Mouse (Mus musculus) embryo, embryonic 10 days (tissue): Measurements from ENCODE around the gene Prkn.
"Not testable (repeated sequence)": the region's sequence is repeated elsewhere in the genome, so short reads cannot be mapped to it uniquely, and the experiment has no call there.

ENCODE experiments used
- DNase-seq: peaks from one replicate; pipeline ENCODE4 v3.0.0-alpha.2; 2015; ENCODE audit warnings: low spot score

Gene Prkn

GRCm38 (mm10) chr17:11989296-11989695, 1149.1 kb downstream of the Prkn start:
- DNase-seq: no peak

GRCm38 (mm10) chr17:11990386-11991087, 1150.4 kb downstream of the Prkn start:
- DNase-seq: no peak

DNA sequence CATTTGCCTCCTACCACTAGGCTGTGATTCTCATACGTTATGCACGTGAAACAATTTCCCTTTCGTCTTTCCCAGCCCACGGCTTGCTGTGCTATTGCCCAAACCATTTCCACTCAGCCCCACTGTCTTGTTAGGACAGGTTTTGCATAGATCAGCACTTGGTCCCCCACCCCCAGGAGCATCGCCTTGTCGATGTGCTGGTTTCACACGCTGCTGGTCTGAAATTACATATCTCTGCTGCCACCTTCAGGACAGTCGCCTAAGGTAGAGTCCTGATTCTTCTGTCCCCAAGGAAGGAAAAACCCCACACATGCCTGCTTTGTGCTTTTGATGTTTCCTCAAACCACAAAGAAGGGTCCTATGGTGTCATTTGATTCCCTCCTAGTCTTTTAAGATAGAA, 1153.1 kb downstream of the Prkn start:
- peak; percentile 77 for DNase-seq

- DNase-seq: no peak
Measured at GRCm38 (mm10) chr17:11994252-11994651, 1154.1 kb downstream of the Prkn start.

GRCm38 (mm10) chr17:11994754-11995153, 1154.6 kb downstream of the Prkn start:
- DNase-seq: not testable (repeated sequence)

- no peak for DNase-seq
Measured at GRCm38 (mm10) chr17:11995522-11995921, 1155.3 kb downstream of the Prkn start.

DNA sequence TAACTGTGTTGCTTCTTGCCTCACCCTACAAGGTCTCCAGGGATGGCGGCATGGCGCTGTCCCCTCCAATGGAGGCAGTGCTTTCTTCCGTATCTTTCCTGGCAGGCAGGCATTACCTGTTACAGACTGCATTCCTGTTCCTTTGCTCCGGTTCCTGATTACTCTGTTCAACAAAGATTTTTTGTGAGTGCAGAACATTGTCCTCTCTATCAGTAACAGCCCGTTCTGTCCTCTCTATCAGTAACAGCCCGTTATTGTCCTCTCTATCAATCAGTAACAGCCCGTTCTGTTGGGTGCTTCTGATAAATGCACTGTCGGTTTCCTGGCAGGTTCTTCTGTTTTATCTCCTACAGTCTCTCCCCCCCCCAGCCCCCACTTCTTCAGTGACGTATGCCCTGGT, 1156.1 kb downstream of the Prkn start:
- no peak for DNase-seq

DNA sequence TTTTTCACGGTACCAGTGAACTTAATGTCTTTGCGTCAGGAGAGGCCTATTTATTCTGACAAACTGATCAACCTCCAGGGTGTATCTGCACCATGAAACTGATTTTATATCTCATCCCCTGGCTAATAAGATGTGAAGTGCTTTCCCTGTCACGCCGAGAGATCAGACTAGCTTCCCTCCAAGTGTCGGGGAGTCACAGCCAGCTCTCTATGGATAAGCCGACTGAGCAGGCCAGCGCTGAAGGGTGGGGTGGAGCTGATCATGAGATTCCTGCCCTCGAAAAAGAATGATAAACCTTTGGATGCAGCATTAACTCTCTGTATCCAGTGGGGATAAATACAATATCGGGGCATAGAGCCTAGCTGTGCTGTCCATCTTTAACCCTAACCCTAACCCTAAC, 1160.1 kb downstream of the Prkn start:
- no peak for DNase-seq

DNA sequence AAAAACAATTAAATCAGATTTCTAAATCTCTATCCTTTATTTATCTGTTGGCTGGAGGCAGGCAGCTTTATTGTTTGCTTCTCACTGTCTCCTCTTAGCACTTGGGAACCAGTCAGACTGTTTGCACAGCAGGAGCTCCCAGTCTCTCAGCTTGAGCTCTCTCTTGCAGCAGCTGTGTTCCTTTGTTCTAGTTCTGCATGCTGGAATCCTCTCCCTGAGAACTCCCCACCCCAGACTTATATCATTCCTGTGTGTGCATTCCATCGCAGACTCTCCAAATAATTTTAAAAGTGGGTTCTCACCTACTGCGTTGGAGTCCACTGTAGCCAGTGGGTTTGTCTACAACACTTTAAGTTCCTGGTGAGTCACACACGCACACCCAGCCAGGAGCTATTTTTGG, 1181.1 kb downstream of the Prkn start:
- no peak for DNase-seq

DNA sequence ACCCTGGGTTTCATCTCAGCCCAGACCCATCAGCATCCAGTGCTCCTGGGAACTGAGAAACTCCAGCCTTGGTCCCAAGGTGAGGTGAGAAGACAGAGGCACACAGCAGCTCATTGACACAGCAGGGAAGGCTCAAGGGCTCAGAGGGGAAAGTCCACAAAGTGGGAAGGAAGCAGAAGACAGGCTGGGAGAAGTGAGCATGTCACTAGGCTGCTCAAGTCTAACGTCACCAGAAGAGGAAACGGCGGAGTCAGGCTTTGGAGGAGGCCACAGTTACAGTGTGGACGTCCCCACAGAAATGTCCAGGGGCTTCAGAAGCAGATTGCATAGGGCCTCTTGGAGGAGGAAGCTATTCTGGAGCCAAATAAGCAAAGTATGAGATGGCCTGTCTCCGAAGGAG, 1189.2 kb downstream of the Prkn start:
- no peak for DNase-seq

- DNase-seq: peak; percentile 55
Measured at GRCm38 (mm10) chr17:12029921-12030461, 1189.8 kb downstream of the Prkn start.

DNA sequence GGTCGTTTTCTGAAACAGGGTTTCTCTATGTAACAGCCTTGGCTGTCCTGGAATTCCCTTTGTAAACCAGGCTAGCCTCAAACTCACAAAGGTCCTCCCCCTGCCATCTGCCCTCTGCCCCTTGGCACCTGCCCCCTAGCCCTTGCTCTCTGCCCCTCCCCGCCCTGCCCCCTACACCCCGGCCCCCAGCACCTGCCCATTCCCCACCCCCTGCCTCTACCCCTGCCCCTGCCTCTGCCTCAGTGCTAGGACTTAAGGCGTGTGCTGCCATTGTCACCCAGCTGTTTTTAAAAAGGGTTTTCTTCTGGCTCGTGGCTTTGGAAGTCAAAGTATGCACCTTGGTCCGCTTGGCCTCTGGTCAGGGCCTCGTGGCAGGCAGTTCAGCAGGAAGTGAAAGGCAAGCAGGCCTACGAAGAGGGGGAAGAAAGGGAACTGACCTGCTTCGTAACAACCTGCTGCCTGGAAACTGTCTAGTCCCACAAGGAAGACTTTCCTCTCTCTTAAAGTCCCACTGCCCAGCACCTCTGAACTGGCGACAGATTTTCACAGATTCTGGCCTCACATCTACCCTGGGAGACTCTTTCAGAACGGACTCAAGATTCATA, 1190.5 kb downstream of the Prkn start:
- peak; percentile 36 for DNase-seq

DNA sequence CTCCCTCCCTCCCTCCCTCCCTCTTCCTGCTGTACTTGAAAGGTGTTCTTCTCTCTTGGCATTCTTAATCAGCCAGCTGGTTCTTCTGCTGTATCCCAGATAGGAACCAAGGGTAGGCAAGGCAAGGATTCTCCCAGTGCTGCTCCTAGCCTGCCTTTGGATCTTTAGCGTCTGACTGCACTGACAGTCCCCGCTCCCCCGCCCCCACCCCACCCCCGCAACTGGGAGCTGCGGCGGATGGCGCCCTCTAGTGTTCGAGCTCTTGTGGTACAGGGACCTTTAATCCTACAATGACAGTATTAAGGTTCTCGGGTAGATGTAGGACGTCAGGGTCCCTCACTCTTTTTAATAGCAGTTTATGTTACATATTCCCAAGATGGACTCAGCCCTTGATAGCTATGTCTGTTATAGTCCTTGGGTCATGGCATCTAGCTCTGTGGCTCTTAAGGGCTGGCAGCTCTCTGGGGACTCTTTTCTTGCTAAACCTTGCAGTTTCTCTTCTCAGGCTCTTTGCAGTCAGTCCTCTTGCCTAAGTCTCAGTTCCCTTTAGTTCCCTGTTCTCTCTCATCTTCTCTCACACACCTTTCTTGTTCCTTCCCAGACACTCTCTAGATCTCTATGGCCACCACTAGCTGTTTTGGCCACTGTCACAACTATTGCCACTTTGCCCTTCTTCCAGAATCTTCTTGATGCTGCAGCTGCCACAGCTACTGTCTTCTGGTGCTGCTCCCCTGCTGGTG, 1191.2 kb downstream of the Prkn start:
- peak; percentile 84 for DNase-seq

DNA sequence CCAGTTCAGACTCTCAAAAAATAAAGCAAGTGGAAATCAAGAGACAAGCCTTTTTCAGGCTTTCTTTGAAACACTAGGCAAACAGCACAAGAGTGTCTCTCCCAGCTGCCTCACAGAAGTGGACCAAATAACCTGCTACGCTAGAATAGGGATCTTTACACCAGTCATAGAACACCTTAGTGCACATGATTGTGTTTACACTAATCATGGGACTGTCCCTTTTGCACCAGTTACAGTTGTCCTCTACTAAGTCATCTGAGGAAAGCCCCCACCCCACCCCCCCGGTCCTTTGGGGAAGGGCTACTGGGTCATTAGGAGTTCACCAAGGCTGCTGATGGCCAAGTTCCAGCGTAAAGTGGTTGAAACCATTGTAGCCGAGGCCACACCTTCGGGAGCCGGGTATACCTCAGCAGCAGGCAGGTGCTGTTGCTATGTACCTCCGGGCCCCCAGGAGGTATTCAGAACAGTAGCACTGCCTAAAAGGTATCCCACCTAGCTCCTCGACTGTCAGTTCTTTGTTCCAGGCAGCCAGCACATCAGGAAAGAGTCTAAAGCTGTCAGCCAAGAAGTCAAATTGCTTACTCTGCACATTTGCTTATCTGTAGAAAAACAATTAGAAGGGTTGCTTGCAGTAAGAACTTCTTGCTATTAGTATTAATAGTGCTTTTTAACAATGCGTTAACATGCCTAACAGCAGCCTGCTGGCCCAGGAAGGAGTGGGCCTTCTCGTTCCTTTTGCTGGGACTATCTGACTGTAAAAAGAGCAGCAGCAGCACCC, 1192.0 kb downstream of the Prkn start:
- DNase-seq: no peak

GRCm38 (mm10) chr17:12035386-12035785, 1195.2 kb downstream of the Prkn start:
- DNase-seq: no peak

DNA sequence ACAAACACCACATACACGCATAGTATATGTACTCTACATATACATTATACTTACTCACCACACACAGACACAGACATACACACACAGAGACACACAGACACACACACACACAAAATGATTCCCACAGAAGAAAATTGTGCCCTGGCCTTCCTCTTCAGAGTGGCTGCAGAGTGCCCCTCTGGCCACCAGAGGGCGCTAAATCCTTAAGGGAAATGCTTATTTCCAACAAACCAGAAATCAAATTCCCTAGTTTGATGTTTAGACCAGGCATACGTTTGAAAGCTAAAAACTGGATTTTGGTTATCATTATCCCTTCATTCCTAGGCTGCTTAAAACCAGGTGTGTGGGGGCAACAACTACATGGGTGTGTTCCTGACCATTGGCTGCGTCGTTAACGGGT, 1196.0 kb downstream of the Prkn start:
- DNase-seq: peak; percentile 79

GRCm38 (mm10) chr17:12037065-12037464, 1196.9 kb downstream of the Prkn start:
- DNase-seq: no peak

DNA sequence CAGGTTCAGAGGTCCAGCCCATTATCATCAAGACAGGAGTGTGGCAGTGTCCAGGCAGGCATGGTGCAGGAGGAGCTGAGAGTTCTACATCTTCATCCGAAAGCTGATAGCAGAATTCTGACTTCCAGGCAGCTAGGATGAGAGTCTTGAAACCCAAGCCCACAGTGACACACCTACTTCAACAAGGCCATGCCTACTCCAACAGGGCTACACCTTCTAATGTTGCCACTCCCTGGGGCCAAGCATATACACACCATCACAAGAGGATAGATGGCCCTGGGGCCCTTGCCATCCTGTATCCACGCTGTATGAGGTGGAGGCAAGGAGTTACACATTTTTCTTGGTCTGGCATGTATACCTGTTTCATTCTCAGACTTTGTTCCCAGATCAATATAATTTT, 1197.4 kb downstream of the Prkn start:
- DNase-seq: no peak

DNA sequence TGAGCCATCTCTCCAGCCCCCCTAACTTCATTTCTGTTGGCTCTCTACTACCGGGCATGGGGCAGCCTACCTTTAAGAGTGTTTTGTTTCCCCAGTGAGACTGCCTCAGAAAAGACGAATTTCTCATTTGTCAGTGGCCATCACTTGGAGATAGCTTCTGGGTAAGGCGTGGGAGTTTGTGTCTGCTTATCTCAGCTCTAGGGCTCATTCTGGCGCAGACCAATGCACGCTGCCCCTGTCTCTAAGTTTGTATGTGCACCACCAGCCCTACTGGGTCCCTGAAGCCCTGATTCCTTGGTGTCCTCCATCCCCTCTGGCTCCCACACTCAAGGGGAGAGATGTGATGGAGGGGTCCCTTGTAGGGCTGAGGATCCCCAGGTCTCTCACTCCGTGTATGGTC, 1198.3 kb downstream of the Prkn start:
- no peak for DNase-seq

DNA sequence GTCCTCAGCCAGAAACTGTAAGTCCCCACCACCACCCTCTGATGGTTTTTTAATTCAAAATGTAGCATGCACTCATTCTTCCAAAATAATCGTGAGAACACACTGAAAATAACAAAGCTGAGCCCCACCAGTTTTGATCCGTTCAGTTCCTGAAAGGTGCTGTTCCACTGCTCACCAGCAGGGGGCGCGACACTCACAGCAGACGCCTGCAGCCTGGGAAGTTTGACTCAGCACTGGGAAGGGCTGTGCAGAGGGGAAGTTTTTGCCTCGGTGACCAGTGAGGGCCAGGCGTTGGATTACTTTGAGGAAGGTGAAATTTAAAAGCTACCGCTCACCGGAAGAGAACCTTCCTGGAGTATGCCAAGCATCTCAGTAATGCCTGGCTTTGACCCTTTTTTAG, 1199.0 kb downstream of the Prkn start:
- DNase-seq: peak; percentile 89

DNA sequence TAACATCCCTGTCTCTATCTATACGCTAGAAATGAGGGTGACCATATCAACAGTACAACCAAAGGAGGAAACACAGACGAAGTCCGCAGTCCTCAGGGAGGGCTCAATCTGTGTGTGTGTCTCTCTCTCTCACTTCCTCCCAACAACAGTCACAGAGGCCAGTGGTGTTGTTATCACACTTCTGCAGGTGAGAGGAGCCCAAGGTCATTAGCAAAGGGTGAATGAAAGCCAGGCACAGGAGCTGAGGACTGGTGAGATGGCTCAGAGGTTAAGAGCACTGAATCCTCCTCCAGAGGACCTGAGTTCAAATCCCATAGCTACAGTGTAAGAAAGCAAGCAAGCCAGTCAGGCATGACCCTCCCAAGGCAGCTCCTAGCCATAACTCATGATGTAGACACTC, 1199.7 kb downstream of the Prkn start:
- DNase-seq: no peak

DNA sequence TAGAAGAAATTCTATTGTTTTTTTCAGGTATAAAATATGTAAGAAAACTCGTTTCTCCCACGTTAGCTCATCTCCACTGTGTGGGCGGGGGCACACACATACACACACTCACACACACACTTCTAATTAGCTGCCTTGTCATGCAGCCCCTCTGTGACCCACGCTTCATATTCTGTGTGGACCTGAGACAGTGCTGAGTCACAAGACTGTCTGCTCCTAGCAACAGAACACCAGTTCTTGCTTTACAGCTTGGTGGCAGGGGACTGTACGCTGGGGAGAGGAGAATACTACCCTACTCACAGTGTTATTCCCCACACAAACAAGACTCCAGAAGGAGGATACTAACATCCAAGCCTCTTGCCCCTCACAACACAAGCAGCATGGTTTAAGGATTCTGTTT, 1200.4 kb downstream of the Prkn start:
- DNase-seq: no peak
